Mouse (Mus musculus) intestine, embryonic 16.5 days (tissue): Measurements from ENCODE around the gene Hcfc1. TPM values are rescaled to one million over a fixed set of nuclear protein-coding genes. Genes with fewer than 3 reads are reported as not detected.

Source experiments
- ATAC-seq: fragments of 200-750 bp; cut with Nextera tagmentation; 2 replicates; pipeline ENCODE4 v1.8.0; 2017; ENCODE audit warnings: moderate TSS enrichment, moderate library complexity
- H3K27ac ChIP-seq: fragments of 300-500 bp; sonication (generic); 2 replicates; pipeline ENCODE4 v1.5.1; 2014; ENCODE audit warnings: mild to moderate bottlenecking, low read length
- H3K27me3 ChIP-seq: fragments of 300-500 bp; sonication (generic); replicated peaks from 2 replicates; pipeline ENCODE4 v1.6.1; 2014; ENCODE audit warnings: low read length, control low read depth, mixed read lengths; ENCODE audit not compliant: control insufficient read depth, insufficient read depth
- H3K36me3 ChIP-seq: fragments of 300-500 bp; sonication (generic); 2 replicates; pipeline ENCODE4 v1.6.1; 2014; ENCODE audit warnings: low read length, control low read depth; ENCODE audit not compliant: control insufficient read depth, insufficient read depth
- H3K4me1 ChIP-seq: fragments of 300-500 bp; sonication (generic); 2 replicates; pipeline ENCODE4 v1.6.1; 2014; ENCODE audit warnings: low read length, control low read depth, mixed read lengths; ENCODE audit not compliant: control insufficient read depth, insufficient read depth
- H3K4me2 ChIP-seq: fragments of 300-500 bp; sonication (generic); 2 replicates; pipeline ENCODE4 v1.6.1; 2014; ENCODE audit warnings: low read depth, low read length, control low read depth
- H3K4me3 ChIP-seq: fragments of 300-500 bp; sonication (generic); 2 replicates; pipeline ENCODE4 v1.5.1; 2014; ENCODE audit warnings: mild to moderate bottlenecking, low read length
- H3K9ac ChIP-seq: fragments of 300-500 bp; sonication (generic); 2 replicates; pipeline ENCODE4 v1.6.1; 2014; ENCODE audit warnings: low read depth, low read length
- H3K9me3 ChIP-seq: fragments of 300-500 bp; sonication (generic); 2 replicates; pipeline ENCODE4 v1.6.1; 2016; ENCODE audit warnings: low read length, control low read depth; ENCODE audit not compliant: control insufficient read depth
- WGBS: fragments of 180-500 bp; shearing (Covaris S2); extraction: QIAGEN DNeasy Blood & Tissue Kit; methylation state at CpG from one replicate; pipeline ENCODE4 v1.1.7; 2014; 5-methylcytosine and 5-hydroxymethylcytosine counted together
- polyA plus RNA-seq: library from polyadenylated mRNA; unstranded; fragments of >200 nt; fragmentation: Nextera tagmentation; extraction: Ambion mirVana; gene quantifications from 2 replicates; pipeline ENCODE4 v1.2.1, GENCODE M21; 2015

Gene Hcfc1
- polyA plus RNA-seq, 1 experiment from 2014 or later, result 33.8 TPM

- peaks cover 5% of the 10 kb centered on the region; the same call in 1 of the 2 replicates for H3K36me3 ChIP-seq
- 87% methylated on average over 10 of the region's 10 CpGs for WGBS
- no peak overlapping the region for H3K4me2 ChIP-seq
- H3K27me3 ChIP-seq, result no peaks in the 10 kb centered on the region
- H3K9ac ChIP-seq, result no peak overlapping the region
- H3K4me3 ChIP-seq, result no peak overlapping the region
- no peaks in the 10 kb centered on the region for H3K9me3 ChIP-seq
- H3K4me1 ChIP-seq, result no peaks in the 10 kb centered on the region
- no peak overlapping the region for H3K27ac ChIP-seq
- ATAC-seq, result peak; percentile 19; the same call in 1 of the 2 replicates
Measured at GRCm38 (mm10) chrX:73949341-73949740, 16.8 kb downstream of the Hcfc1 start.

- WGBS, result 25% methylated on average over 4 of the region's 4 CpGs
- H3K27ac ChIP-seq, result no peak overlapping the region
- H3K9me3 ChIP-seq, result no peaks in the 10 kb centered on the region
- peaks cover 5% of the 10 kb centered on the region; the same call in 1 of the 2 replicates for H3K36me3 ChIP-seq
- H3K9ac ChIP-seq, result no peak overlapping the region
- H3K4me1 ChIP-seq, result no peaks in the 10 kb centered on the region
- no peak overlapping the region for H3K4me3 ChIP-seq
- ATAC-seq, result peak; percentile 54
- no peak overlapping the region for H3K4me2 ChIP-seq
- no peaks in the 10 kb centered on the region for H3K27me3 ChIP-seq
Measured at GRCm38 (mm10) chrX:73948647-73949046, 17.5 kb downstream of the Hcfc1 start.

GRCm38 (mm10) chrX:73946896-73947295 is 19.3 kb downstream of the Hcfc1 start:
- H3K4me1 ChIP-seq, result no peaks in the 10 kb centered on the region
- H3K36me3 ChIP-seq, result peaks cover 5% of the 10 kb centered on the region; the same call in 1 of the 2 replicates
- no peak overlapping the region for H3K4me3 ChIP-seq
- no peak for ATAC-seq
- H3K27ac ChIP-seq, result no peak overlapping the region
- H3K9ac ChIP-seq, result no peak overlapping the region
- no peaks in the 10 kb centered on the region for H3K9me3 ChIP-seq
- 84% methylated on average over 6 of the region's 6 CpGs for WGBS
- H3K27me3 ChIP-seq, result no peaks in the 10 kb centered on the region
- no peak overlapping the region for H3K4me2 ChIP-seq

GRCm38 (mm10) chrX:73942294-73942693 is 23.9 kb downstream of the Hcfc1 start:
- WGBS, result 66% methylated on average over 2 of the region's 2 CpGs
- ATAC-seq, result peak; percentile 90
- H3K4me1 ChIP-seq, result no peaks in the 10 kb centered on the region

GRCm38 (mm10) chrX:73941860-73942259 is 24.3 kb downstream of the Hcfc1 start:
- WGBS, result 67% methylated on average over 2 of the region's 2 CpGs
- H3K4me2 ChIP-seq, result no peak overlapping the region
- no peaks in the 10 kb centered on the region for H3K9me3 ChIP-seq
- H3K4me3 ChIP-seq, result no peak overlapping the region
- peak overlapping the region; percentile 51; the same call in 1 of the 2 replicates for H3K27ac ChIP-seq
- ATAC-seq, result peak; percentile 73
- H3K4me1 ChIP-seq, result no peaks in the 10 kb centered on the region
- H3K36me3 ChIP-seq, result no peaks in the 10 kb centered on the region
- H3K9ac ChIP-seq, result no peak overlapping the region
- no peaks in the 10 kb centered on the region for H3K27me3 ChIP-seq

More at GRCm38 (mm10) chrX:73942294-73942693, 23.9 kb downstream of the Hcfc1 start:
- no peaks in the 10 kb centered on the region for H3K27me3 ChIP-seq
- H3K9ac ChIP-seq, result no peak overlapping the region
- H3K4me2 ChIP-seq, result no peak overlapping the region
- H3K9me3 ChIP-seq, result no peaks in the 10 kb centered on the region
- H3K27ac ChIP-seq, result peak overlapping the region; percentile 51; the same call in 1 of the 2 replicates
- no peaks in the 10 kb centered on the region for H3K36me3 ChIP-seq
- no peak overlapping the region for H3K4me3 ChIP-seq

- Histone ChIP-seq H3K27ac (no peak overlapping the region), H3K36me3 (no peaks in the 10 kb centered on the region), H3K4me2 (no peak overlapping the region), H3K9ac (no peak overlapping the region), H3K9me3 (no peaks in the 10 kb centered on the region), H3K27me3 (no peaks in the 10 kb centered on the region), H3K4me3 (no peak overlapping the region), H3K4me1 (no peaks in the 10 kb centered on the region; the same call in none of the 2 replicates)
- WGBS, result 72% methylated on average over 2 of the region's 2 CpGs
- peak; percentile 43 for ATAC-seq
Measured at GRCm38 (mm10) chrX:73931871-73932270, 34.3 kb downstream of the Hcfc1 start.

GRCm38 (mm10) chrX:73930402-73931062 is 35.6 kb downstream of the Hcfc1 start, which contains the start of gene Renbp:
TSS of gene Renbp (minus strand) at chrX:73930850.
- Histone ChIP-seq H3K4me3 (peak within 1 kb of the TSS; percentile 43), H3K4me2 (peak within 1 kb of the TSS; percentile 34), H3K4me1 (no peaks in the 10 kb centered on the region; the same call in none of the 2 replicates), H3K27ac (peak within 1 kb of the TSS; percentile 42; the same call in 1 of the 2 replicates), H3K9ac (peak within 1 kb of the TSS; percentile 59), H3K27me3 (no peaks in the 10 kb centered on the region), H3K36me3 (no peaks in the 10 kb centered on the region), H3K9me3 (no peaks in the 10 kb centered on the region)
- ATAC-seq, result peak; percentile 94
- 41% methylated on average over 17 of the region's 17 CpGs for WGBS

GRCm38 (mm10) chrX:73922550-73922882 is 43.6 kb downstream of the Hcfc1 start:
- Histone ChIP-seq H3K27me3 (no peaks in the 10 kb centered on the region), H3K9me3 (no peaks in the 10 kb centered on the region), H3K36me3 (no peaks in the 10 kb centered on the region), H3K4me2 (peak overlapping the region; percentile 61), H3K4me3 (peak overlapping the region; percentile 59), H3K4me1 (no peaks in the 10 kb centered on the region), H3K9ac (peak overlapping the region; percentile 71), H3K27ac (peak overlapping the region; percentile 78)
- 0 out of 2 replicates have a peak, but pooled peaks have one; percentile 1 for ATAC-seq
- WGBS, result 73% methylated on average over 8 of the region's 8 CpGs

- H3K9ac ChIP-seq, result peak within 1 kb of the TSS; percentile 75
- H3K4me2 ChIP-seq, result peak within 1 kb of the TSS; percentile 66
- peak; percentile 98 for ATAC-seq
- H3K4me3 ChIP-seq, result peak within 1 kb of the TSS; percentile 59
- no peaks in the 10 kb centered on the region for H3K36me3 ChIP-seq
- no peaks in the 10 kb centered on the region for H3K4me1 ChIP-seq
- no peaks in the 10 kb centered on the region for H3K9me3 ChIP-seq
- H3K27ac ChIP-seq, result peak within 1 kb of the TSS; percentile 78
- no peaks in the 10 kb centered on the region for H3K27me3 ChIP-seq
- 16% methylated on average over 41 of the region's 43 CpGs for WGBS
Measured at GRCm38 (mm10) chrX:73921823-73922549, 44.2 kb downstream of the Hcfc1 start, which contains the start of the genes Arhgap4 and Naa10. TSS of gene Arhgap4 (minus strand) at chrX:73921870. TSS of gene Naa10 (minus strand) at chrX:73921944.
